Mouse (Mus musculus): ENCODE results near the gene Aym1. TPM values are rescaled to one million over a fixed set of nuclear protein-coding genes. Genes with fewer than 3 reads are reported as not detected.
A peak's percentile ranks its signal among the peaks of the same experiment; 100 is the strongest.

The Aym1 gene
- polyA plus RNA-seq, 1 experiment: 0.25 TPM

DNA sequence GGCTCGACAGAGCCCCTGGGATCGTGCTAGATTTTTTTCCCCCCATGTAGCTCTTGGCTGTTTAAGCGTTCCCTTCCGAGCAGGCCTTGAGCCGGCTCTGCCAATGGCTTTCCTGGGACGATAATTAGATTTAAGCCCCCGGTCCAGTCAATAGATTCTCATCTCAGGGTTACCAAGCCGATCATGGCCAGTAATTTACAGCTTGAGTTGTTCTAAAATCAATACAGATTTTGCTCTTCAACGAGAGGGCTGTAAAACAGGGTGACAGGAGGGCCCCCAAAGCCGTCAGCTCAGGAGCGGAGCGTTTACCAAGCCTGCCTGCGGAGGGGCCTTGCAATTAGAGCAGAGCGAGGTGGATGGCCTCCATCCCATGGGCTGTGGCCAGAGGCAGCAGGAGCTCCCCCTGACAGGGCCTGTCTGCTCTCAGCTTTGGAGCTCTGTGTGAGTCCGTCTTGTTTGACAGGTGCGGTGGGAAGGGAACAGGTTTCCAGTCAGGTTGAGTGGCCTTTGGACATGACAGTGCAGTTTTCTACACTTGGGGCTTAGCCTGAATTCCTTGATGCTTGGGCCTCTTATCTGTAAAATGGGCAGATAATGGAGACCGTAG, 12.3 kb downstream of the Aym1 start:
- Histone ChIP-seq H3K27ac (ENCODE audit: insufficient read depth, low read length) (no peak overlapping the region), H3K4me3 (ENCODE audit: insufficient read depth, low read length) (no peak overlapping the region), H3K4me1 (ENCODE audit: control insufficient read depth, insufficient read depth, low read length) (no peaks in the 10 kb centered on the region)
- TF ChIP-seq CTCF (IDR thresholded peaks at IDR 0.05; ENCODE audit: extremely low read depth, insufficient read depth, low read length) (no peak), POLR2A (IDR thresholded peaks at IDR 0.05; ENCODE audit: extremely low read depth, insufficient read depth, low read length) (no peak)

DNA sequence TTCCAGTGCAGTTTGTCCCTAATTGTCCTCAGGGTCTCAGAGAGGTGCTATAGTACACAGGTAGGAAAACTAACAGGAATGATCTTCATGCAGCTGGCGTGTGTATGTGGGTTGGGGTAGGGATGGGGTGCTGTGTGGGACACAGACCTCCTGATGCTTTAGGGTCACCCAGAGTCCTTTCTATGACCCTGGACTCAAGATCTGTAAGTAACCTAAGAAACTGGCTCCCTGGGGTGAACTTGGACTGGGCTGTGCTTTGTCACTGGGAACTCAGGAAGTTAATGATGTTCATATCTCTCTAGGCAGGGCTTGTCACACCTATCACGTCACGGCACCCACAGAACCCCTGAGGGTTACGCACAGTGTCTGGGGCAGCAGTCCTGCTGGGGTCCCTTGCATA, 15.4 kb downstream of the Aym1 start:
- Histone ChIP-seq H3K4me3 (ENCODE audit: insufficient read depth, low read length) (no peak overlapping the region; the same call in 1 of the 2 replicates), H3K27ac (ENCODE audit: insufficient read depth, low read length) (no peak overlapping the region), H3K4me1 (ENCODE audit: control insufficient read depth, insufficient read depth, low read length) (no peaks in the 10 kb centered on the region)
- TF ChIP-seq CTCF (IDR thresholded peaks at IDR 0.05; ENCODE audit: extremely low read depth, insufficient read depth, low read length) (no peak), POLR2A (IDR thresholded peaks at IDR 0.05; ENCODE audit: extremely low read depth, insufficient read depth, low read length) (no peak)

DNA sequence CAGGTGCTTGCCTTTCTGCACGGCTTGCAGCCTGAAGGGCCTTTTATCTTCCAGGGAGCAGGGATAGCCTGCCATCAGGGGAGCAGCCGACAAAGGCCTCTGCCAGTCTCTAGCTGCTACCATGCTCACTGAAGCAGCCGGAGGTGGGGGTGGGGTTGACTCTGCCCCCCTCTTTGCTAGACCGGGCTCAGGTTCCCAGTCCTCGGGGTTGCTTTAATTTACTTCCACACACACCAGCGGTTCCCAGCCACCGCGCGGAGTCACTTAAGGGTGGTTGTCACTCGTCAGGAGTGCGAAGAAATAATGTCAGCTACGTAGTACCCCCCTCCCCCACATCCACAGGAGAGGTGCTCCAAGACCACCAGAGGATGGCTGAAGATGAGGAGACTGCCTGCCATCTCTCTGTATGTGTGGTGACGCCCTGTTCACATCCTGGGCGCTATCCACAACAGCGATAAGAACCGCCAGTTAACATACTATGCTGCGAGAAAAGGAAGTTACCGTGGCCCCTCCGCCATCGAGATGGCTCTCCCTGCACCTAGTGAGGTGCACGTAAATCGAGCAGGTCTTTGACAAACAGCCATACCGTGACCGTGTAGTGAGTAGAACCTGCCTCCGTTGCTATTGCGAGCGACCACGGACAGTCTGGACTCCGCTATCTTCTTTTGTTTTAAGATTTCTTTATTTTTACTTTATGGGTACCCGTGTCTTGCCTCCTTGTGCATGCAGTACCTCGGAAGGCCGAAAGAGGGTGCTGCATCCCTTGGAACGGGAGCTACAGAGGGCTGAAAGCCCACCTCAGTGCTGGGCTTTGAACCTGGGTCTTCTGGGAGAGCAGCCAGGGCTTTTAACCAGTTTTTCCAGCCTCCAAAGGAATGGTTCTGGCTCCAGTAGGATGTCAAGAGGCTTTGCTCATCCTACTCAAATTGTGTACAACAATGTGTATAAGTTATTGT, 16.2 kb downstream of the Aym1 start:
- Histone ChIP-seq H3K27ac (ENCODE audit: insufficient read depth, low read length) (no peak overlapping the region), H3K4me1 (ENCODE audit: control insufficient read depth, insufficient read depth, low read length) (no peaks in the 10 kb centered on the region)

DNA sequence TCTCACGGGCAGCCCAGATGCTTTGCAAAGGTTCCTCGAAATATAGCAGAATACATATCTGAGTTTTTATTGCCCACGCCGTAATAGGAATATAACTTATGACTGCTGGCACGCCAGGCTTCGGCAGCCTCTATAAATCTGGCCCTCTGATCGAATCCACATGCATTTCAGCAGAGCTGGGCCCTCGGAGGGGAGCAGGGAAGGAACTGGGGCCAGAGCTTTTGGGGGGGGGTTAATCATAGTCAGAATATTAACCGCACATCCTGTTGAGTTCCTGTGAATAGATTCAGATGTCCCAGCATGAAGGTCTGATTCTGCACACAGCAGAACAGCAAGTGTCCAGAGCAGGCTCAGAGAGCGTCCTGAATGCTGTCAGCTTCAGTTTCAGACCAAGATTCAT, 17.2 kb downstream of the Aym1 start:
- Histone ChIP-seq H3K27ac (ENCODE audit: insufficient read depth, low read length) (no peak overlapping the region), H3K4me1 (ENCODE audit: control insufficient read depth, insufficient read depth, low read length) (no peaks in the 10 kb centered on the region), H3K4me3 (ENCODE audit: insufficient read depth, low read length) (no peak overlapping the region)
- TF ChIP-seq POLR2A (IDR thresholded peaks at IDR 0.05; ENCODE audit: extremely low read depth, insufficient read depth, low read length): no peak
- no peak for TF ChIP-seq CTCF (IDR thresholded peaks at IDR 0.05; ENCODE audit: extremely low read depth, insufficient read depth, low read length)

More for the DNA sequence above, 16.2 kb downstream of the Aym1 start:
- peak; percentile 96 for TF ChIP-seq CTCF (IDR thresholded peaks at IDR 0.05; ENCODE audit: extremely low read depth, insufficient read depth, low read length)
- TF ChIP-seq POLR2A (IDR thresholded peaks at IDR 0.05; ENCODE audit: extremely low read depth, insufficient read depth, low read length): no peak
- H3K4me3 ChIP-seq (ENCODE audit: insufficient read depth, low read length): peak overlapping the region; percentile 56

DNA sequence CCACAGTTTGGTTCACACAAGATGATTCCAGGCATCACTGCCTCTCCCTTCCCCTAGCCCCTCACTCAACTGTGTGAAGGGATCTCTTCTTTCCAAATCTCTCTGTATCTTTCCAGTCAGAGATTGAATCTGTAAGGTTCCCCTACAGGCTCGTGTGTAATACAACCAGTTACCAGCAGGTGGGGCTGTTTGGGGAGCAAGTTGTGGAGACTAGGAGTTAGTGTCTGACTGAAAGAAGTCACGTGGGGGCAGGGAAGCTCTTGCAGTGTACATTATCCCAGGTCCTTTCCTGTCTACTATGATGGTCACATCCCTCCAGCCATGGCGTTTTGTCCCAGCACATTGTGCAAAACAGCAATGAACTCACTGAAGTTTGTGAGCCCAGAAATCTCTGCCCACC, 18.7 kb downstream of the Aym1 start:
- TF ChIP-seq CTCF (IDR thresholded peaks at IDR 0.05; ENCODE audit: extremely low read depth, insufficient read depth, low read length): peak; percentile 62
- no peak for TF ChIP-seq POLR2A (IDR thresholded peaks at IDR 0.05; ENCODE audit: extremely low read depth, insufficient read depth, low read length)
- no peak overlapping the region for H3K27ac ChIP-seq (ENCODE audit: insufficient read depth, low read length)

DNA sequence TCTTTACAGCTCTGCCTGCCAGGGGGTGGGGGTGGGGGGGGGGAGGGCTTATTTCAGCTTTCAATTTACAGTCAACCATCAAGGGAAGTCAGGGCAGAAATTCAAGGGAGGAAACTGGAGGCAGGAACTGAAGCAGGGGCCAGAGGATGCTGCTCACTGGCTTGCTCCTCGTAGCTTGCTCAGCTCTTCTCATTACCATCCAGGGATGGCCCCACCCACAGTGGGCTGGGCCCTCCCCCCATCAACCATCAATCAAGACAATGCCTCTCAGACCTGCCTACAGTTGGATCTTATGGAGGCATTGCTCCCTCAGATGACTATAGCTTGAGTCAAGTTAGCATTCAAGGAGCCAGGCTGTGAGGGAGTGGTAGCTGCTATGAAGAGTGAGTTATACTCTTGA, 19.2 kb downstream of the Aym1 start:
- no peaks in the 10 kb centered on the region for H3K4me1 ChIP-seq (ENCODE audit: control insufficient read depth, insufficient read depth, low read length)
- no peak overlapping the region for H3K27ac ChIP-seq (ENCODE audit: insufficient read depth, low read length)
- no peak for TF ChIP-seq POLR2A (IDR thresholded peaks at IDR 0.05; ENCODE audit: extremely low read depth, insufficient read depth, low read length)
- TF ChIP-seq CTCF (IDR thresholded peaks at IDR 0.05; ENCODE audit: extremely low read depth, insufficient read depth, low read length): no peak
- H3K4me3 ChIP-seq (ENCODE audit: insufficient read depth, low read length): no peak overlapping the region

More for the DNA sequence above, 18.7 kb downstream of the Aym1 start:
- Histone ChIP-seq H3K4me3 (ENCODE audit: insufficient read depth, low read length) (no peak overlapping the region), H3K4me1 (ENCODE audit: control insufficient read depth, insufficient read depth, low read length) (no peaks in the 10 kb centered on the region)

DNA sequence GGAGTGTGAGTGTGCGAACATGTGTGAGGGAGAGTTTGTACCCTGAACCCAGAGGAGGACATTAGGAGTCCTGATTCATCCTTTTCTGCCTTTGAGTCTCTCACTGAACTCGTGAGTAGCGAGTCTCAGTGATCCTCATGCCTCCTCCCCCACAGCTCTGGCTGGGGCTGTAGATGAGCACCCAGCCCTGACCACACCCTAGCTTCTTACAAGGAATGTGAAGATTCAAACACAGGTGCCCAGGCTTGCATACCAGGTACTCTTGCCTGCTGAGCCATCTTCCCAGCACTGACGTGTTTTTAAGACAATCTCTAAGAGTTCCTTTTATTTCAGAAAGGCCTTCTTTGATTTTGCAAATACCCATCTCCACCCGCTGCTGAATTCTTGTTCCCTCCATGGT, 22.3 kb downstream of the Aym1 start:
- Histone ChIP-seq H3K27ac (ENCODE audit: insufficient read depth, low read length) (no peak overlapping the region), H3K4me3 (ENCODE audit: insufficient read depth, low read length) (no peak overlapping the region), H3K4me1 (ENCODE audit: control insufficient read depth, insufficient read depth, low read length) (no peaks in the 10 kb centered on the region)
- TF ChIP-seq CTCF (IDR thresholded peaks at IDR 0.05; ENCODE audit: extremely low read depth, insufficient read depth, low read length) (no peak), POLR2A (IDR thresholded peaks at IDR 0.05; ENCODE audit: extremely low read depth, insufficient read depth, low read length) (no peak)

DNA sequence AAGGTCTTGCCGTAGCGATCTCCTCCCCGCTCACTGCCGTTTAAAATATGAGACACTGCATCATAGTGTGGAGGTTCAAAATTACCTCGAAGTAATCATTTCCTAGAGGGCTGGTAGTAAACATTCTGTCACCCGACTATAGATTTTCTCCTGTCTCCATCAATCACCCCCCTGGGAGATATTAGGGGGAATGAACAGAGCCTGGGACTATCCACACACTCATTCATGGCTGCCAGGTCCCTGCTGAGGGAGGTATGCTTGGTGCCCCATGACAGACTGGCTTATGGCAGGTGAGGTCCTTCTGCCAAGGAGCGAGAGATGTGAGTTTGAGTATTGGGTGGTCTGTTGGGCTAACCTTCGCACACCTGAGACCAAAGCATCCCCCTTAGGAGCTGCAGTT, 23.5 kb downstream of the Aym1 start:
- no peaks in the 10 kb centered on the region for H3K4me1 ChIP-seq (ENCODE audit: control insufficient read depth, insufficient read depth, low read length)
- TF ChIP-seq POLR2A (IDR thresholded peaks at IDR 0.05; ENCODE audit: extremely low read depth, insufficient read depth, low read length): no peak
- TF ChIP-seq CTCF (IDR thresholded peaks at IDR 0.05; ENCODE audit: extremely low read depth, insufficient read depth, low read length): no peak
- no peak overlapping the region for H3K27ac ChIP-seq (ENCODE audit: insufficient read depth, low read length)
- H3K4me3 ChIP-seq (ENCODE audit: insufficient read depth, low read length): no peak overlapping the region

DNA sequence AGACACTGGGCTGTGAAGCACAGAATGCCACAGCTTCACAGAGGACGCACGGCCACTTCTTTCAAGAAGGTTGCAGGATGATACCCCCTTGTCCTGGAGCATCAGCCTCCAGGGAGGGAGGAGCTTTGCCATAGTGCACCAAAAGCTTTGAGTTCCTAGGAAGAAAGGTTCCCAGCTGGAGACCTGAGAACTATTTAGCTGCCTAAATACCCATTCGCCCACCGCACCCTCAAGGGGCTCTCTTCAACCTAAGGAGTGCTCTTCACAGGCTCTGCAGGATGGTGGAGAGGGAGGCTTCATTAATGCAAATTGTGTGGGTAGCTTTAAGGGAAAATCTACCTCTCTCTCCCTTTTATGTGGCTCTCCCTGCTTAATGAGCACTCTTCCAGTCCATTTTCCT, 25.5 kb downstream of the Aym1 start:
- H3K27ac ChIP-seq (ENCODE audit: insufficient read depth, low read length): no peak overlapping the region
- H3K4me1 ChIP-seq (ENCODE audit: control insufficient read depth, insufficient read depth, low read length): no peaks in the 10 kb centered on the region
- no peak overlapping the region for H3K4me3 ChIP-seq (ENCODE audit: insufficient read depth, low read length)
- TF ChIP-seq CTCF (IDR thresholded peaks at IDR 0.05; ENCODE audit: extremely low read depth, insufficient read depth, low read length) (no peak), POLR2A (IDR thresholded peaks at IDR 0.05; ENCODE audit: extremely low read depth, insufficient read depth, low read length) (no peak)

Measured in cortical plate, adult 2 months (tissue).